Mouse (Mus musculus) intestine, embryonic 16.5 days (tissue): ENCODE data around the gene S100a13. TPM values are rescaled to one million over a fixed set of nuclear protein-coding genes. Genes with fewer than 3 reads are reported as not detected.
A peak's percentile ranks its signal among the peaks of the same experiment; 100 is the strongest.

ENCODE experiments used
- ATAC-seq: fragments of 200-750 bp; cut with Nextera tagmentation; 2 replicates; pipeline ENCODE4 v1.8.0; 2017; ENCODE audit warnings: moderate TSS enrichment, moderate library complexity
- H3K27ac ChIP-seq: fragments of 300-500 bp; sonication (generic); 2 replicates; pipeline ENCODE4 v1.5.1; 2014; ENCODE audit warnings: mild to moderate bottlenecking, low read length
- H3K27me3 ChIP-seq: fragments of 300-500 bp; sonication (generic); replicated peaks from 2 replicates; pipeline ENCODE4 v1.6.1; 2014; ENCODE audit warnings: low read length, control low read depth, mixed read lengths; ENCODE audit not compliant: control insufficient read depth, insufficient read depth
- H3K36me3 ChIP-seq: fragments of 300-500 bp; sonication (generic); 2 replicates; pipeline ENCODE4 v1.6.1; 2014; ENCODE audit warnings: low read length, control low read depth; ENCODE audit not compliant: control insufficient read depth, insufficient read depth
- H3K4me1 ChIP-seq: fragments of 300-500 bp; sonication (generic); 2 replicates; pipeline ENCODE4 v1.6.1; 2014; ENCODE audit warnings: low read length, control low read depth, mixed read lengths; ENCODE audit not compliant: control insufficient read depth, insufficient read depth
- H3K4me2 ChIP-seq: fragments of 300-500 bp; sonication (generic); 2 replicates; pipeline ENCODE4 v1.6.1; 2014; ENCODE audit warnings: low read depth, low read length, control low read depth
- H3K4me3 ChIP-seq: fragments of 300-500 bp; sonication (generic); 2 replicates; pipeline ENCODE4 v1.5.1; 2014; ENCODE audit warnings: mild to moderate bottlenecking, low read length
- H3K9ac ChIP-seq: fragments of 300-500 bp; sonication (generic); 2 replicates; pipeline ENCODE4 v1.6.1; 2014; ENCODE audit warnings: low read depth, low read length
- H3K9me3 ChIP-seq: fragments of 300-500 bp; sonication (generic); 2 replicates; pipeline ENCODE4 v1.6.1; 2016; ENCODE audit warnings: low read length, control low read depth; ENCODE audit not compliant: control insufficient read depth
- WGBS: fragments of 180-500 bp; shearing (Covaris S2); extraction: QIAGEN DNeasy Blood & Tissue Kit; methylation state at CpG from one replicate; pipeline ENCODE4 v1.1.7; 2014; 5-methylcytosine and 5-hydroxymethylcytosine counted together
- polyA plus RNA-seq: library from polyadenylated mRNA; unstranded; fragments of >200 nt; fragmentation: Nextera tagmentation; extraction: Ambion mirVana; gene quantifications from 2 replicates; pipeline ENCODE4 v1.2.1, GENCODE M21; 2015

The S100a13 gene
- polyA plus RNA-seq, 1 experiment from 2014 or later, result 38.5 TPM

- Histone ChIP-seq H3K36me3 (peaks cover 7% of the 10 kb centered on the region; the same call in 1 of the 2 replicates), H3K4me3 (peak within 1 kb of the TSS; percentile 92), H3K4me2 (peak within 1 kb of the TSS; percentile 69), H3K27me3 (no peaks in the 10 kb centered on the region), H3K4me1 (peaks cover 4% of the 10 kb centered on the region), H3K27ac (peak within 1 kb of the TSS; percentile 93), H3K9ac (peak within 1 kb of the TSS; percentile 96), H3K9me3 (no peaks in the 10 kb centered on the region)
- 0% methylated on average over 45 of the region's 45 CpGs for whole genome bisulfite sequencing
- ATAC-seq, result peak; percentile 99
These were observed 38.2 kb upstream of the S100a13 start, which contains the start of gene Ilf2 for GRCm38 (mm10) chr3:90475831-90476611. TSS of gene Ilf2 (plus strand) at chr3:90476126.

DNA sequence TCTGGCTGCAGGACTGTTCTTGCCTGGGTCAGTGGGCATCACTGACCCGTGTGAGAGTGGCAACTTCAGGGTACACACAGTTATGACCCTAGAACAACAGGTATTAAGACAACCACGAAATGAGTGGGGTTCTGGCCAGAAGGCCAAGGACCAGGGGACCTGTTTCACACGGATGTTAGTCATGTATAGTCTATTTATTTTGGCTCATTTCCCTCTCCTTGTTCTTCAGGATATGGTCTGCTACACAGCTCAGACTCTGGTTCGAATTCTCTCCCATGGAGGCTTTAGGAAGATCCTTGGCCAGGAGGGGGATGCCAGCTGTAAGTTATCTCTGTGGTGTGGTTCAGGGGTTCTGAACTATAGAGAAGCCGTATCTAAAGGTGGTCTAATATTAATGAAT, 27.2 kb upstream of the S100a13 start:
- 75% methylated on average over 5 of the region's 5 CpGs for WGBS
- Histone ChIP-seq H3K4me3 (no peak overlapping the region), H3K36me3 (peaks cover 8% of the 10 kb centered on the region), H3K27me3 (no peaks in the 10 kb centered on the region), H3K9ac (no peak overlapping the region), H3K4me2 (no peak overlapping the region), H3K4me1 (peaks cover 5% of the 10 kb centered on the region; the same call in 1 of the 2 replicates), H3K27ac (no peak overlapping the region), H3K9me3 (no peaks in the 10 kb centered on the region)
- no peak for ATAC-seq

DNA sequence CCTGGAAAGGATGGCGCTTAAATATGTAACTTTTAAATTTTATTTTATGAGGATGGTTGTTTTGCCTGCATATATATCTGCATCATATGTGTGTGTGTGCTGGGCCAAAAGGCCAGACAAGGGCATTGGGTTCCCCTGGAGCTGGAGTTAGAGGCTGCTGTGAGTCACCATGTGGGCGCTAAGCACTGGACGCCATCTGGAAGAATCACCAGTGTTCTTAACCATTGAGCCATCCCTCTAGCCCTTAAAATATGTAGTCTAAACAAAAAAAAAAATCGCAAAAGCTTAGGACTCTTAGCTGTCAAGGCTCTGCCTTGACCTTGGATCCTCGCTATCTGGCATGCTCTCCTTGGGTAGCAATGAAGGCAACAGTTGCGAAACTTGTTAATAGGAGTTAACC, 25.7 kb upstream of the S100a13 start:
- 77% methylated on average over 6 of the region's 6 CpGs for WGBS
- H3K4me2 ChIP-seq, result no peak overlapping the region

GRCm38 (mm10) chr3:90490696-90491256, 23.5 kb upstream of the S100a13 start, which contains the start of gene Snapin:
TSS of gene Snapin (minus strand) at chr3:90491033.
- H3K27me3 ChIP-seq, result no peaks in the 10 kb centered on the region

More for the DNA sequence above, 25.7 kb upstream of the S100a13 start:
- H3K27me3 ChIP-seq, result no peaks in the 10 kb centered on the region
- H3K4me1 ChIP-seq, result peaks cover 5% of the 10 kb centered on the region; the same call in 1 of the 2 replicates
- peaks cover 8% of the 10 kb centered on the region for H3K36me3 ChIP-seq
- no peak overlapping the region for H3K4me3 ChIP-seq
- no peak for ATAC-seq
- no peak overlapping the region for H3K9ac ChIP-seq
- H3K9me3 ChIP-seq, result no peaks in the 10 kb centered on the region
- no peak overlapping the region for H3K27ac ChIP-seq

DNA sequence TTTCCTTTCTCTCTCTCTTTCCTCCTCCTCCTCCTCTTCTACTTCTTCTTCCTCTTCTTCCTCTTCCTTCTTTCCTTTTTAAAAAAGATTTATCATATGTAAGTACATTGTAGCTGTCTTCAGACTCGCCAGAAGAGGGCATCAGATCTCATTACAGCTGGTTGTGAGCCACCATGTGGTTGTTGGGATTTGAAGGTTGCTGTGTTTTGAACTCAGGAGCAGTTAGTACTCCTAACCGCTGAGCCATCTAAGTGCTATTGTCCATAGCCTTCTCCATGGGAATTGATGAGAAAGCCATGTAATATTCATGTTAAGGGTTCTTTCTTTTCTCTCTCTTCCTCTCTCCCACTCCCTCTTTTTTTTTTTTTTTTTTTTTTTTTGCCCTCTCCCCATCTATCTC, 22.9 kb upstream of the S100a13 start:
- H3K4me3 ChIP-seq, result no peak overlapping the region
- H3K9ac ChIP-seq, result no peak overlapping the region
- H3K4me2 ChIP-seq, result no peak overlapping the region
- peaks cover 12% of the 10 kb centered on the region; the same call in 1 of the 2 replicates for H3K4me1 ChIP-seq
- H3K27me3 ChIP-seq, result no peaks in the 10 kb centered on the region
- WGBS, result 40% methylated on average over 2 of the region's 2 CpGs
- peaks cover 7% of the 10 kb centered on the region; the same call in 1 of the 2 replicates for H3K36me3 ChIP-seq
- no peaks in the 10 kb centered on the region for H3K9me3 ChIP-seq
- 0 out of 2 replicates have a peak, but pooled peaks have one; percentile 9 for ATAC-seq
- no peak overlapping the region for H3K27ac ChIP-seq

More at GRCm38 (mm10) chr3:90490696-90491256, 23.5 kb upstream of the S100a13 start, which contains the start of gene Snapin:
- WGBS, result under 1% methylated on average over 37 of the region's 37 CpGs
- peaks cover 8% of the 10 kb centered on the region; the same call in 1 of the 2 replicates for H3K36me3 ChIP-seq
- no peaks in the 10 kb centered on the region for H3K9me3 ChIP-seq
- H3K4me2 ChIP-seq, result peak within 1 kb of the TSS; percentile 73
- H3K9ac ChIP-seq, result peak within 1 kb of the TSS; percentile 89
- peaks cover 12% of the 10 kb centered on the region; the same call in 1 of the 2 replicates for H3K4me1 ChIP-seq
- H3K27ac ChIP-seq, result peak within 1 kb of the TSS; percentile 82
- ATAC-seq, result peak; percentile 98
- peak within 1 kb of the TSS; percentile 86 for H3K4me3 ChIP-seq

DNA sequence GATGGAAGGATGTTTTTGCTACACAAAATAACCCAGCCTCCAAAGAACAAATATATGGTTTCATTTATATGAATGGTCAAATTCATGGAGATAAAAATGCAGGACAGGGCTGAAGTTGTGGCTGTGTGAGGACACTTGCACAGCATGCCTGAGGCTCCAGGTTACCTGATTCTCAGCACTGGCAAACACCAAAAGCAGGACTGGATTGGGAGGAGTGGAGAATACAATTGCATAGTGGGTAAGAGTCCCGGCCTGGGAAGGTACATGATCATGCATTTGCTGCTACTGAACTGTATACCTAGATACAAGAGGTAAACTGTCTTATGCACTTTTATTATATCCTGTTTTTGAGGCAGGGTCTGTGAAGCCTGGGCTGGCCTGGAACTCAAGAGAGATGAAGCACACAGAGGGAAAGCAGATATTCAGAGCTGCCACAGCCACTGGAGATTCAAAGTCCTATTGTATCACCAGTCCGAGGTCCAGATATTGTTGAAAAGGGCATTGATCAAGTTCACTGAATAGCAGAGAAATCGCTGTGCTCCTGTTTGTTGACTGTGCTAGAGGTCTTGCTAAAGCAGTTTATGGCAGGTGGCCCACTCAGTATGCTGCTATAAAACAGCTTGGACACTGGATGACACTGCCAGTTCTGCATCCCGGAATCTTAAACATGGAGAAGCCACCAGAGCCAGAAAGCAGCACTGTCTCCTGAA, 20.2 kb upstream of the S100a13 start:
- no peak overlapping the region; the same call in 1 of the 2 replicates for H3K9ac ChIP-seq
- H3K27me3 ChIP-seq, result no peaks in the 10 kb centered on the region
- H3K27ac ChIP-seq, result peak overlapping the region; percentile 47; the same call in 1 of the 2 replicates
- H3K4me1 ChIP-seq, result peaks cover 12% of the 10 kb centered on the region; the same call in 1 of the 2 replicates
- H3K9me3 ChIP-seq, result no peaks in the 10 kb centered on the region
- no peak overlapping the region for H3K4me3 ChIP-seq
- H3K4me2 ChIP-seq, result 0 out of 2 replicates have a peak overlapping the region, but pooled peaks have one; percentile 3
- no peak for ATAC-seq
- peaks cover 11% of the 10 kb centered on the region; the same call in 1 of the 2 replicates for H3K36me3 ChIP-seq
- WGBS, result 52% methylated on average over 4 of the region's 4 CpGs

DNA sequence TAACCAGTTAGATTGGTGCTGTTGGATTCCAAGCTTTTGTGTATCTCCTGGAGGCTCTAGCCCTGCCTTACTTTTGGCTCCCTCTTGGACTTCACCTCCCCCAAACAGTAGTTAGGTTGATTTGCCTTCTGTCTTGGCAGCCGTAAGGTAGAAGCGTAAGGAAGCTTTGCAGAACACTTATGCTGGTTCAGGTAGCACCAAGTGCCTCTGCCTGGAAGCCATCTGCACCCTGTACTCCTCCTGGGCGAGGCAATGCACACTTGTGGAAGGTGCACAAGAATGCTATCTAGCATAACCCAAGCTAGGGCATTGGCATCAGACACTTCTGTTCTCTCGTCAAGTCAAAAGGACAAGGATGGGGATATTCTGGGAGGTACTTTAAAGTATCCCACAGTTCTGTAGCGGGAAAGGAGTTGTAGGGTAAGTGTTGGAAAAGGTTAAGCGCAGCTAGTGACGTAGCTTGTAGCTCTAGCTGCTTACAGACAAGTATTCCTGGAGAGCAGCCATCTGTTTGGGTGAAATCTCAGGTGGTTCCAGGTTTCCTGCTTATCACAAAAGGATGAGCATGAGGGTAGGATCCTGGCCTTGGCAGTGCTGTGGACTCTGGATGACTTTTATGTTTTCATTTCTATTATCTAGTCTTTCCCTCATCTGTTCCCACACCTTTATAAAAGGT, 18.2 kb upstream of the S100a13 start:
- no peaks in the 10 kb centered on the region for H3K9me3 ChIP-seq
- no peaks in the 10 kb centered on the region for H3K27me3 ChIP-seq
- no peak overlapping the region for H3K4me2 ChIP-seq
- H3K36me3 ChIP-seq, result peaks cover 11% of the 10 kb centered on the region; the same call in 1 of the 2 replicates
- H3K9ac ChIP-seq, result no peak overlapping the region
- H3K27ac ChIP-seq, result no peak overlapping the region
- no peak overlapping the region for H3K4me3 ChIP-seq
- WGBS, result 90% methylated on average over 7 of the region's 7 CpGs
- no peak for ATAC-seq
- peaks cover 7% of the 10 kb centered on the region; the same call in 1 of the 2 replicates for H3K4me1 ChIP-seq

GRCm38 (mm10) chr3:90497597-90497996, 16.6 kb upstream of the S100a13 start:
- Histone ChIP-seq H3K36me3 (peaks cover 19% of the 10 kb centered on the region; the same call in 1 of the 2 replicates), H3K27me3 (no peaks in the 10 kb centered on the region), H3K27ac (no peak overlapping the region), H3K4me3 (no peak overlapping the region), H3K9ac (no peak overlapping the region), H3K4me1 (peaks cover 7% of the 10 kb centered on the region; the same call in 1 of the 2 replicates), H3K4me2 (no peak overlapping the region), H3K9me3 (no peaks in the 10 kb centered on the region)
- no peak for ATAC-seq
